Mouse (Mus musculus) intestine, embryonic 14.5 days (tissue): ENCODE data around the gene Kcnk10. TPM values are rescaled to one million over a fixed set of nuclear protein-coding genes. Genes with fewer than 3 reads are reported as not detected.

ENCODE experiments used
- ATAC-seq: fragments of 200-750 bp; cut with Nextera tagmentation; replicated peaks from 2 replicates; pipeline ENCODE4 v1.8.0; 2017; ENCODE audit warnings: low read depth, moderate number of reproducible peaks, moderate TSS enrichment, moderate library complexity; ENCODE audit not compliant: low FRiP score, low TSS enrichment
- DNase-seq: peaks from one replicate; pipeline ENCODE4 v3.0.0-alpha.2; 2018; ENCODE audit warnings: low spot score
- H3K27ac ChIP-seq: fragments of 300-500 bp; sonication (generic); 2 replicates; pipeline ENCODE4 v1.5.1; 2014; ENCODE audit warnings: low read depth, mild to moderate bottlenecking, control low read depth
- H3K27me3 ChIP-seq: fragments of 300-500 bp; sonication (generic); replicated peaks from 2 replicates; pipeline ENCODE4 v1.6.1; 2014; ENCODE audit warnings: low read length, control low read depth; ENCODE audit not compliant: control insufficient read depth, insufficient read depth
- H3K36me3 ChIP-seq: fragments of 300-500 bp; sonication (generic); 2 replicates; pipeline ENCODE4 v1.6.1; 2014; ENCODE audit warnings: low read length, control low read depth; ENCODE audit not compliant: control insufficient read depth, insufficient read depth
- H3K4me1 ChIP-seq: fragments of 300-500 bp; sonication (generic); replicated peaks from 2 replicates; pipeline ENCODE4 v1.6.1; 2014; ENCODE audit warnings: low read length, control low read depth, mixed read lengths; ENCODE audit not compliant: control insufficient read depth, insufficient read depth
- H3K4me2 ChIP-seq: fragments of 300-500 bp; sonication (generic); 2 replicates; pipeline ENCODE4 v1.6.1; 2014; ENCODE audit warnings: low read length
- H3K4me3 ChIP-seq: fragments of 300-500 bp; sonication (generic); 2 replicates; pipeline ENCODE4 v1.5.1; 2014; ENCODE audit warnings: low read depth, low read length, control low read depth, mixed read lengths
- H3K9ac ChIP-seq: fragments of 300-500 bp; sonication (generic); 2 replicates; pipeline ENCODE4 v1.6.1; 2014; ENCODE audit warnings: mild to moderate bottlenecking, low read length
- H3K9me3 ChIP-seq: fragments of 300-500 bp; sonication (generic); 2 replicates; pipeline ENCODE4 v1.6.1; 2016; ENCODE audit warnings: low read length, control low read depth; ENCODE audit not compliant: control insufficient read depth
- WGBS: fragments of 180-500 bp; shearing (Covaris S2); extraction: QIAGEN DNeasy Blood & Tissue Kit; methylation state at CpG from one replicate; pipeline ENCODE4 v1.1.7; 2014; 5-methylcytosine and 5-hydroxymethylcytosine counted together
- polyA plus RNA-seq: library from polyadenylated mRNA; unstranded; fragments of >200 nt; fragmentation: Nextera tagmentation; extraction: Ambion mirVana; gene quantifications from 2 replicates; pipeline ENCODE4 v1.2.1, GENCODE M21; 2014

Kcnk10 gene
- polyA plus RNA-seq, 1 experiment from 2014 or later, result 1.5 TPM

- Histone ChIP-seq H3K9ac (no peak overlapping the region), H3K27me3 (no peaks in the 10 kb centered on the region), H3K4me1 (no peaks in the 10 kb centered on the region), H3K4me3 (no peak overlapping the region), H3K4me2 (no peak overlapping the region), H3K9me3 (no peaks in the 10 kb centered on the region), H3K27ac (no peak overlapping the region), H3K36me3 (no peaks in the 10 kb centered on the region)
- ATAC-seq, result no peak
- no peak for DNase-seq
- 79% methylated on average over 5 of the region's 5 CpGs for whole genome bisulfite sequencing
Measured at GRCm38 (mm10) chr12:98471232-98471631, 106.9 kb downstream of the Kcnk10 start.

- Histone ChIP-seq H3K9me3 (no peaks in the 10 kb centered on the region), H3K4me1 (no peaks in the 10 kb centered on the region), H3K27ac (no peak overlapping the region), H3K27me3 (no peaks in the 10 kb centered on the region), H3K4me3 (no peak overlapping the region), H3K36me3 (no peaks in the 10 kb centered on the region), H3K9ac (no peak overlapping the region), H3K4me2 (no peak overlapping the region)
- 79% methylated on average over 3 of the region's 3 CpGs for WGBS
- DNase-seq (no peak), ATAC-seq (no peak)
Measured at GRCm38 (mm10) chr12:98470097-98470496, 108.0 kb downstream of the Kcnk10 start.

GRCm38 (mm10) chr12:98467793-98468192 is 110.3 kb downstream of the Kcnk10 start:
- no peak overlapping the region for H3K27ac ChIP-seq
- ATAC-seq, result no peak
- no peak overlapping the region for H3K9ac ChIP-seq
- H3K4me2 ChIP-seq, result no peak overlapping the region
- H3K36me3 ChIP-seq, result no peaks in the 10 kb centered on the region
- H3K27me3 ChIP-seq, result no peaks in the 10 kb centered on the region
- H3K4me1 ChIP-seq, result no peaks in the 10 kb centered on the region
- no peak for DNase-seq
- WGBS, result 95% methylated on average over 4 of the region's 4 CpGs
- H3K4me3 ChIP-seq, result no peak overlapping the region
- H3K9me3 ChIP-seq, result no peaks in the 10 kb centered on the region

- Histone ChIP-seq H3K4me3 (no peak overlapping the region), H3K9ac (no peak overlapping the region), H3K4me2 (no peak overlapping the region), H3K36me3 (no peaks in the 10 kb centered on the region), H3K27me3 (no peaks in the 10 kb centered on the region), H3K4me1 (no peaks in the 10 kb centered on the region), H3K27ac (no peak overlapping the region), H3K9me3 (no peaks in the 10 kb centered on the region)
- WGBS, result 51% methylated on average over 3 of the region's 3 CpGs
- DNase-seq (no peak), ATAC-seq (no peak)
Measured at GRCm38 (mm10) chr12:98459889-98460288, 118.2 kb downstream of the Kcnk10 start.

- ATAC-seq, result no peak
- H3K9ac ChIP-seq, result no peak overlapping the region
- WGBS, result 80% methylated on average over 4 of the region's 4 CpGs
Measured at GRCm38 (mm10) chr12:98458944-98459343, 119.2 kb downstream of the Kcnk10 start.

GRCm38 (mm10) chr12:98458516-98458915 is 119.6 kb downstream of the Kcnk10 start:
- ATAC-seq (no peak), DNase-seq (no peak)
- Histone ChIP-seq H3K36me3 (no peaks in the 10 kb centered on the region), H3K4me2 (no peak overlapping the region), H3K9me3 (no peaks in the 10 kb centered on the region), H3K4me3 (no peak overlapping the region), H3K27ac (no peak overlapping the region), H3K9ac (no peak overlapping the region), H3K4me1 (no peaks in the 10 kb centered on the region), H3K27me3 (no peaks in the 10 kb centered on the region)
- WGBS, result 81% methylated on average over 5 of the region's 5 CpGs

More at GRCm38 (mm10) chr12:98458944-98459343, 119.2 kb downstream of the Kcnk10 start:
- Histone ChIP-seq H3K9me3 (no peaks in the 10 kb centered on the region), H3K36me3 (no peaks in the 10 kb centered on the region), H3K27ac (no peak overlapping the region), H3K4me3 (no peak overlapping the region), H3K4me1 (no peaks in the 10 kb centered on the region), H3K27me3 (no peaks in the 10 kb centered on the region), H3K4me2 (no peak overlapping the region)
- DNase-seq, result no peak

GRCm38 (mm10) chr12:98453161-98453560 is 124.9 kb downstream of the Kcnk10 start:
- Histone ChIP-seq H3K9ac (no peak overlapping the region), H3K4me3 (no peak overlapping the region), H3K27me3 (no peaks in the 10 kb centered on the region), H3K4me1 (no peaks in the 10 kb centered on the region), H3K36me3 (no peaks in the 10 kb centered on the region), H3K4me2 (no peak overlapping the region), H3K27ac (no peak overlapping the region), H3K9me3 (no peaks in the 10 kb centered on the region)
- 84% methylated on average over 17 of the region's 17 CpGs for WGBS
- ATAC-seq (no peak), DNase-seq (no peak)

- no peak for DNase-seq
- H3K4me2 ChIP-seq, result no peak overlapping the region
- H3K9ac ChIP-seq, result no peak overlapping the region
- no peaks in the 10 kb centered on the region for H3K36me3 ChIP-seq
- H3K27ac ChIP-seq, result no peak overlapping the region
- ATAC-seq, result no peak
- WGBS, result 86% methylated on average over 7 of the region's 7 CpGs
- H3K9me3 ChIP-seq, result no peaks in the 10 kb centered on the region
- H3K4me1 ChIP-seq, result no peaks in the 10 kb centered on the region
- H3K4me3 ChIP-seq, result no peak overlapping the region
- H3K27me3 ChIP-seq, result no peaks in the 10 kb centered on the region
Measured at GRCm38 (mm10) chr12:98452646-98453045, 125.5 kb downstream of the Kcnk10 start.

GRCm38 (mm10) chr12:98445637-98446036 is 132.5 kb downstream of the Kcnk10 start:
- Histone ChIP-seq H3K4me2 (no peak overlapping the region), H3K9me3 (no peaks in the 10 kb centered on the region), H3K36me3 (no peaks in the 10 kb centered on the region), H3K27me3 (no peaks in the 10 kb centered on the region), H3K9ac (no peak overlapping the region), H3K4me3 (no peak overlapping the region), H3K4me1 (no peaks in the 10 kb centered on the region), H3K27ac (no peak overlapping the region)
- DNase-seq (no peak), ATAC-seq (no peak)
- 76% methylated on average over 5 of the region's 5 CpGs for WGBS
